Mouse (Mus musculus): Measurements from ENCODE around the gene Mrps14.

DNA sequence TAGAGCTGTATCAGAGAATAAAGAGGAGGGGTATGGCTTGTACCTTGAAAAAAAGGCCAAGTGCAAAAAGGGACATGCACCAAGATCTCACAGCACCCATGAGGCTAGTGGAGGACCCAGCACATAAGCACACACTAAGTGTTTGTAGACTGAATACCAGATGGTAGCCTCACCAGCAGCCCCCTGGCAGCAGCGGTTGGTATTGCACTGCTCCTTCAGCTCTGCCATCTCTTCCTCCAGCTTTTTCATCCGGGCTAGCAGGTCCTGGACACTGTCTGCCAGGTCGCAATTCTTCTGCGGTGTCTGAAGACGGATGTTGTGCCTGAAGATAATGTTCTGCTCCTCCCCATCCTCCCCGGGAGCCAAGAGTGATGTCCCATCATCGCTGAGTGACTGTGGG lies 47.7 kb upstream of the Mrps14 start:
- TF ChIP-seq POLR2A (IDR thresholded peaks at IDR 0.05; ENCODE audit: low read depth, low read length) (no peak), CTCF (IDR thresholded peaks at IDR 0.05; ENCODE audit: extremely low read depth, insufficient read length, insufficient replicate concordance, low read depth, low read length) (no peak)
